Mouse (Mus musculus): ENCODE results near the gene Sdad1. TPM values are rescaled to one million over a fixed set of nuclear protein-coding genes. Genes with fewer than 3 reads are reported as not detected.
"Not testable (repeated sequence)": the region's sequence is repeated elsewhere in the genome, so short reads cannot be mapped to it uniquely, and the experiment has no call there.

Gene Sdad1
- 28.6 and 33.2 TPM in 2 replicates for polyA plus RNA-seq (2014; fragmentation: Nextera tagmentation; extraction: Ambion mirVana)

DNA sequence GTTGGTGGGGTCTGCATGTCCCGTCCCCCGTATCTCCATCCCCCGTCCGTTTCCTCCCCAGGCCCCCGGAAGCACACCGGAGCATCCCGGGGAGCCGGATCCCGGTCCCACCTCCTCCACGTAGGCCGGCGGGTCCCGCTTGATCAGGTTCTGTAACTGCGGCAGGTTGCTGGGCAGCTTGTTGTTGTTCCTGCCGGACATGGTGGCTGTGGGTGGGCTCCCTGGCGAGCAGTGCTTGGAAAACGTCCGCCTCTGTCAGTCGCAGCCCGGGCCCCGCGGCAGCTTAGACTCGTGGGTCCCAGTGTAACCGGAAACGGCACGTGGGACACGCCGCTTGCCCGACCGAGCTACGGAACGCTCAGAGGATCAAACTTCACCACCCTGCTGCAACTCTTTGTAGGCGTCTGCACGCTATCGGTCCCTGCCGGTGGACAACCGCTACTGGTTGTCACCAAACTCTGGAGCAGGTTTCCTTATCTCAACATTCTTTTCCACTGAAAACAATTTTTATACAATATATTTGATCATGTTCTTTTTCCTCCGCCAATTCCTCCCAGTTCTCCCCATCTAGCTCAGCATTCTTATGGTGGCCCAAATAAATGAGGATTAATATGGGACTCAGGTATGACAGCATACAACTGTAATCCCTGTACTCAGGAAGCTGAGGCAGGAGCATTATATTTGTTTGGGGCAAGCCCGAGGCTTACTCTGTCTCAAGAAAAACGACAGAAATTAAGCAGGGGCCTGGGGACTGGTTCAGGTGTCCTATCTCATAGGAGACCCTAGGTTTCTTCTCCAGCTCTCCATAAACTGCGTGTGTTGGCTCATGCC lies at the start of gene Sdad1:
Gene Sdad1, minus strand, starts transcription at position 799 of the 831 bp plus-strand sequence.
- peaks cover 7% of the 10 kb centered on the region for H3K4me1 ChIP-seq (ENCODE audit: control insufficient read depth, insufficient read depth, low read length)
- no peak within 1 kb of the TSS for H3K27ac ChIP-seq (ENCODE audit: low read depth, low read length)
- H3K36me3 ChIP-seq (ENCODE audit: control insufficient read depth, insufficient read depth, low read length), result peaks cover 13% of the 10 kb centered on the region
- peak; percentile 97 for ATAC-seq
- no peaks in the 10 kb centered on the region; the same call in 1 of the 2 replicates for H3K27me3 ChIP-seq (replicated peaks; ENCODE audit: control insufficient read depth, insufficient read depth, low read length)
- WGBS, result 3% methylated on average over 41 of the region's 41 CpGs
- DNase-seq (ENCODE audit: low spot score), result peak; percentile 96
- H3K9ac ChIP-seq (ENCODE audit: low read length), result peak within 1 kb of the TSS; percentile 79
- no peaks in the 10 kb centered on the region for H3K9me3 ChIP-seq (replicated peaks; ENCODE audit: control insufficient read depth, low read length)
- peak within 1 kb of the TSS; percentile 60 for H3K4me2 ChIP-seq (ENCODE audit: low read length)
- H3K4me3 ChIP-seq (ENCODE audit: low read depth, low read length), result peak within 1 kb of the TSS; percentile 69

DNA sequence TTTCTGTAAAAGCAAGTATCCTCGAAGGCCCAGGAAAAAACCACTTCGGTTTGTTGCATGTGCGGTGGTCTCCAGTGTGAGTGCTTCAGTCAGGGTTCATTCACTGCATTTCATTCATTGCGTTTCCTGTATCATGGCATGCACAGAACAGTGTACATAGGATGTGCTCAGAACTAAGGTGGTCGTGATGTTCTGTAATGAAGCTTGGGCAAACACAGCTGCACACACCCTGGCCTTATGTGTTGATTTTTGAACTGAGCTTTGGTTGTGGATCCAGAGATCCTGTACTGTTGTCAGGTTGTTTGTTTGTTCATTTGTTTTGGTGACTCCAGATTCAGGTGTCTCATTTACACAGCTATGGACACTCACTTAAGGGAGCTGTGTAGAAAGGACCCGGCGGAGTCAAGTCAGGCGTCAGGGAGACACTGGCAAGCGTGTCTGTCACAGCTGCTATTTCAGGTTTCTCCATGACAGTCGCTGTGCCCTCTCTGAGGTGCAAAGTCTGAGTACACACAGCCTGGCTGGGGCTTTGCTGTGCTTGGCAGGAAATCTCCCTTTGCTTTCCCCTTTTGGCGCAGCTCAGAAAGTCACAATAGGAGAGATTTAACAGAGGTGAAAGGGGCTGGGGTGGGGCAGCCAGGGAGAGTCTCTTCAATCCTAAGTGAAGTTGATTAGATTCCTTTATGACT lies 48.6 kb upstream of the Sdad1 start:
- no peak for DNase-seq (ENCODE audit: low spot score)
- H3K4me1 ChIP-seq (ENCODE audit: control insufficient read depth, insufficient read depth, low read length), result no peaks in the 10 kb centered on the region
- 79% methylated on average over 11 of the region's 11 CpGs for WGBS
- H3K27me3 ChIP-seq (replicated peaks; ENCODE audit: control insufficient read depth, insufficient read depth, low read length), result no peaks in the 10 kb centered on the region
- no peaks in the 10 kb centered on the region for H3K9me3 ChIP-seq (replicated peaks; ENCODE audit: control insufficient read depth, low read length)
- no peaks in the 10 kb centered on the region for H3K36me3 ChIP-seq (ENCODE audit: control insufficient read depth, insufficient read depth, low read length)
- no peak overlapping the region for H3K4me3 ChIP-seq (ENCODE audit: low read depth, low read length)
- no peak for ATAC-seq
- no peak overlapping the region for H3K4me2 ChIP-seq (ENCODE audit: low read length)
- no peak overlapping the region for H3K27ac ChIP-seq (ENCODE audit: low read depth, low read length)
- H3K9ac ChIP-seq (ENCODE audit: low read length), result no peak overlapping the region

DNA sequence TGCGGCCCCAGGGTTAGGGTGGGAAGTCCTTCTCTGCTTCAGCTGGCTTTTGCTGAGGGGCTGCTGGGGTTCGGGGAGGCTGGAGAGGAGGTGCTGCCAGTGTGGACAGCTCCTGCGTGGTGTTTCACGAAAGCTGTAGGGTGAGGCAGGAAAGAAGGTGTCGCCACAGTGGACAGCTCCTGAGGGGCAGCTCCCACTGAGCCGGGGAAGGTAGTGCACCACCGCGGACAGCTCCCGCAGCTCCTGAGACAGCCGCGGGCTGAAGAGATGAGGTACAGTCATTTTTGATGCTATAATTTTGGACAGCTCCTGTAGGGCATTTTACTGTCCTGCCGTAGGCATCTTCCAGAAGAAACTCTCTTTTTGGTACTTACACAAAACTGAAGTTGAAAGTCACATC lies 47.8 kb upstream of the Sdad1 start:
- WGBS, result 67% methylated on average over 12 of the region's 12 CpGs
- Histone ChIP-seq H3K9ac (ENCODE audit: low read length) (no peak overlapping the region), H3K36me3 (ENCODE audit: control insufficient read depth, insufficient read depth, low read length) (no peaks in the 10 kb centered on the region), H3K4me2 (ENCODE audit: low read length) (no peak overlapping the region), H3K27ac (ENCODE audit: low read depth, low read length) (no peak overlapping the region), H3K4me1 (ENCODE audit: control insufficient read depth, insufficient read depth, low read length) (no peaks in the 10 kb centered on the region), H3K27me3 (replicated peaks; ENCODE audit: control insufficient read depth, insufficient read depth, low read length) (no peaks in the 10 kb centered on the region), H3K9me3 (replicated peaks; ENCODE audit: control insufficient read depth, low read length) (no peaks in the 10 kb centered on the region), H3K4me3 (ENCODE audit: low read depth, low read length) (no peak overlapping the region)
- no peak for ATAC-seq
- DNase-seq (ENCODE audit: low spot score), result no peak

DNA sequence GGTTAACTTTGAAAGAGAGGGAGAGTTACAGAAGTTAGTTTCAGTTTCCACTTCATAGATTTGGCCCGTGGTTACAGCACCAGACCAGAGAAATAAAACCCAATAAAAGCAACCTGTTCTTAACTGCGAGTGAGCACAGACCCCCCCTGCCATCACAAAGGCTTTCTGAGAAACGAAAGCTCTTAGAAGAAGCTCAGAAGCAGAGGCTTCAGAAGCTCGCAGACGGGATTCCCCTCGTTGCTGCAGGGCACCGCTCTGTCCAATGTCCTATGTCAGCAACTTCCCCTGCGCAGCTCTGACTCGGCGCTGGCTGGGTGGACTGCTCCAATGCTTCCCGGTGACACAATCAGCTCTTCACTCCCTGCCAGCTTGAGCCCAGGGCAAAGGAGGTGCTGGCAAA lies 43.2 kb upstream of the Sdad1 start:
- Histone ChIP-seq H3K4me2 (ENCODE audit: low read length) (no peak overlapping the region), H3K9ac (ENCODE audit: low read length) (no peak overlapping the region), H3K36me3 (ENCODE audit: control insufficient read depth, insufficient read depth, low read length) (no peaks in the 10 kb centered on the region), H3K27ac (ENCODE audit: low read depth, low read length) (no peak overlapping the region), H3K9me3 (replicated peaks; ENCODE audit: control insufficient read depth, low read length) (no peaks in the 10 kb centered on the region), H3K27me3 (replicated peaks; ENCODE audit: control insufficient read depth, insufficient read depth, low read length) (no peaks in the 10 kb centered on the region), H3K4me3 (ENCODE audit: low read depth, low read length) (no peak overlapping the region), H3K4me1 (ENCODE audit: control insufficient read depth, insufficient read depth, low read length) (peaks cover 3% of the 10 kb centered on the region; the same call in 1 of the 2 replicates)
- no peak for ATAC-seq
- no peak for DNase-seq (ENCODE audit: low spot score)
- WGBS, result 52% methylated on average over 11 of the region's 11 CpGs

DNA sequence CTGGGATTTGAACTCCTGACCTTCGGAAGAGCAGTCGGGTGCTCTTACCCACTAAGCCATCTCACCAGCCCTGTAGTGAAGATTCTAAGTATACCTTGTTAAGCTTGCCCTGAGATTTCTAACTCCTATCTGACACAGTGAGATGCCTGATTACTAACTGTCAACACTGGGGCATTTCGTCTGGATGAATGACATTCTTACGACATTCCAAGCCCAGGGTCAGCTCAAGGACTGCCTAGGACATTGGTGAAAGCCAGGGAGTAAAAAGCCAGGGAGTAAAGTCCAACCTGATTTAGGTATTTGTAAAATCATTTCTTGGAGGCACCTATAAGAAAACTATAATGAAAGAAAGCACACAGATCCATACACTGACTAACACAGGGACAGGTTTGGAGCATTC lies 42.4 kb upstream of the Sdad1 start:
- not testable (repeated sequence) for H3K27me3 ChIP-seq (replicated peaks; ENCODE audit: control insufficient read depth, insufficient read depth, low read length); H3K27ac ChIP-seq (ENCODE audit: low read depth, low read length); H3K4me3 ChIP-seq (ENCODE audit: low read depth, low read length); ATAC-seq; H3K9ac ChIP-seq (ENCODE audit: low read length); DNase-seq (ENCODE audit: low spot score); H3K36me3 ChIP-seq (ENCODE audit: control insufficient read depth, insufficient read depth, low read length); H3K9me3 ChIP-seq (replicated peaks; ENCODE audit: control insufficient read depth, low read length); H3K4me1 ChIP-seq (ENCODE audit: control insufficient read depth, insufficient read depth, low read length); H3K4me2 ChIP-seq (ENCODE audit: low read length)
- WGBS, result 83% methylated on average over 4 of the region's 4 CpGs

DNA sequence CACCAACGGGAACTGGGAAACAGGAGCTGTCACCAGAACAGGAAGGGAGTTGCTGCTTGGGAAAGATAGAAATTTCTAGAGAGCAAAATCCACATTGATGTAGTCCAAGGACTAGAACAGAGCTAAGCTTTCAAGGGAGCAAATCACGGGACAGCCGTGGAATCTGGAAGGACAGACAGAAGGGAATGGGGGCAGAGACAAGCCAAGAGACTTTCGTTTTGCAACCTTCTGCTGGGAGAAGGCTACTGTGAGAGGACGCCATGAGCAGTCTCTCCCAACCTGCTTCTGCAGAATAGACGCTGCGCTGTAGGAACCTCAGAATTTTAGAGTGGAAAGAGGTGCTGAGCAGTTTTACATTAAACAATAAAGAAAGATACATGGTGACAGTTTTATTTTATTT lies 39.5 kb upstream of the Sdad1 start:
- Histone ChIP-seq H3K9ac (ENCODE audit: low read length) (no peak overlapping the region), H3K36me3 (ENCODE audit: control insufficient read depth, insufficient read depth, low read length) (no peaks in the 10 kb centered on the region), H3K27ac (ENCODE audit: low read depth, low read length) (no peak overlapping the region), H3K4me2 (ENCODE audit: low read length) (no peak overlapping the region), H3K27me3 (replicated peaks; ENCODE audit: control insufficient read depth, insufficient read depth, low read length) (no peaks in the 10 kb centered on the region), H3K4me3 (ENCODE audit: low read depth, low read length) (no peak overlapping the region), H3K4me1 (ENCODE audit: control insufficient read depth, insufficient read depth, low read length) (peaks cover 4% of the 10 kb centered on the region; the same call in 1 of the 2 replicates), H3K9me3 (replicated peaks; ENCODE audit: control insufficient read depth, low read length) (no peaks in the 10 kb centered on the region)
- DNase-seq (ENCODE audit: low spot score), result no peak
- no peak for ATAC-seq
- WGBS, result 86% methylated on average over 7 of the region's 7 CpGs

DNA sequence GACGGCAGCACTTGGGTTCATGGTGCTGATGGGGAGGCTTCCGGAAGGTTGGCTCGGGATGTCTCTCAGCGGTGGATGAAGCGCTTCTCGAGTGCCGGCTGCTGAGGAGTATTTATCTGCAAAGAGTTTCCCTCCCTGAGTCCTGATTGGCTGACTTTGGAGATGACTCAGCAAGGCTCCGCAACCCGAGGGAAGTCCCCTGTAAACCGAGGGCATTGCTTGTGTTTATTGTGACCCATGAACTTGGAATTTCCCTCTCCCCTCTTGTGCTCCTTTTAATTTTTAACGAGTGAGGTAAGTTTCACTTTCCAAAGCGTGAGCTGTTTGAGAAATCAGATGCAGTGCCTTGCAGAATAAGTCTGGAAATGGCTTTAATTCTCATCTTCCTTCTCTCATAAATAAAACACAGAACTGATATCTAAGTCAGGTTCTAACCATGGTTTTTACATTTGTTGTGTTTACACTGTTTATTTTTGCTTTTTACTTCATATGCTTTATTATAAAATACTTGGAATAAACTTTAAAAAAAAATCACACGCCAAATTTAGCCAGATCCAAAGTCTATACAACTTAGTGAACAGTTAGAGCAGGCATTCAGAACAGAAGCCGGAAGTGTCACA lies 38.6 kb upstream of the Sdad1 start, which contains the start of gene Cxcl10:
Gene Cxcl10, minus strand, starts transcription at position 96 of the 620 bp plus-strand sequence.
- Histone ChIP-seq H3K4me2 (ENCODE audit: low read length) (peak within 1 kb of the TSS; percentile 44), H3K4me1 (ENCODE audit: control insufficient read depth, insufficient read depth, low read length) (peaks cover 4% of the 10 kb centered on the region; the same call in 1 of the 2 replicates), H3K9me3 (replicated peaks; ENCODE audit: control insufficient read depth, low read length) (no peaks in the 10 kb centered on the region), H3K9ac (ENCODE audit: low read length) (peak within 1 kb of the TSS; percentile 17; the same call in 1 of the 2 replicates), H3K36me3 (ENCODE audit: control insufficient read depth, insufficient read depth, low read length) (no peaks in the 10 kb centered on the region), H3K27me3 (replicated peaks; ENCODE audit: control insufficient read depth, insufficient read depth, low read length) (no peaks in the 10 kb centered on the region), H3K27ac (ENCODE audit: low read depth, low read length) (no peak within 1 kb of the TSS), H3K4me3 (ENCODE audit: low read depth, low read length) (0 out of 2 replicates have a peak within 1 kb of the TSS, but pooled peaks have one; percentile 13)
- DNase-seq (ENCODE audit: low spot score) (peak; percentile 61), ATAC-seq (peak; percentile 70; the same call in 1 of the 2 replicates)
- 21% methylated on average over 14 of the region's 14 CpGs for WGBS

DNA sequence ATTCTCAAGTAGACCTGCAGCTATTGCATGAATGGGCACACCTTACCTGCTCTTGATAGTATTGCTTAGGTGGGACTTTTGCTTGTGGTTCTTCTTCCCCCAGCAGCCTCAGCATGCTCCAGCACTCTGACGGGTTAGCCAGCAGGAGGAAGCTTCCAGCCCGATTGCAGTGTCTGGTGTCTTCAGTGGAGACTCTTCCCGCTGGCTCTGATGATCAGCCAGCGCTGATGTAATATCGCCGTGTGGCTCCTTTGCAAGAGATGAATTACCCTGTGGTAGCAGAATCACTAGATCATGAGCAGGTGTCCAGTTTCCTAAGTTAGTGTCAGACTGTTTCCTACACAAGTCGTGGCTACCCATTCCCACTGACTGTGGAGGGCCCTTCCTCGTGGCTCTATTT lies 34.7 kb upstream of the Sdad1 start:
- ATAC-seq (no peak), DNase-seq (ENCODE audit: low spot score) (no peak)
- no peak overlapping the region for H3K4me3 ChIP-seq (ENCODE audit: low read depth, low read length)
- no peak overlapping the region for H3K27ac ChIP-seq (ENCODE audit: low read depth, low read length)
- H3K36me3 ChIP-seq (ENCODE audit: control insufficient read depth, insufficient read depth, low read length), result no peaks in the 10 kb centered on the region
- WGBS, result 90% methylated on average over 8 of the region's 8 CpGs
- H3K9me3 ChIP-seq (replicated peaks; ENCODE audit: control insufficient read depth, low read length), result no peaks in the 10 kb centered on the region
- no peak overlapping the region for H3K4me2 ChIP-seq (ENCODE audit: low read length)
- no peak overlapping the region for H3K9ac ChIP-seq (ENCODE audit: low read length)
- no peaks in the 10 kb centered on the region for H3K27me3 ChIP-seq (replicated peaks; ENCODE audit: control insufficient read depth, insufficient read depth, low read length)
- peaks cover 4% of the 10 kb centered on the region; the same call in 1 of the 2 replicates for H3K4me1 ChIP-seq (ENCODE audit: control insufficient read depth, insufficient read depth, low read length)

All from forebrain, embryonic 14.5 days (tissue).